11 mouse cellular contexts compared by ENCODE assay signal in genomic region chr11:101360651-101361113, GRCm38 (mm10). TPM values are rescaled to one million over a fixed set of nuclear protein-coding genes. Genes with fewer than 3 reads are reported as not detected.
DNase-seq lines count a peak whose midpoint lies in the region; ATAC-seq and TF ChIP-seq lines count a peak whose summit lies in the region.
"Had no signal": no experiment of that assay in that cellular context is flagged by ENCODE, and none has a peak within 500 bp of the region (broad histone marks: within the 10 kb centered on the region; RNA-seq: fewer than 3 reads in every experiment).

No protein-coding gene starts in this region.

- H3K27me3 ChIP-seq in intestine, embryonic 15.5 days (replicated peaks), result no peaks in the 10 kb centered on the region
- H3K27me3 ChIP-seq in intestine, embryonic 16.5 days (replicated peaks; ENCODE audit: control insufficient read depth, insufficient read depth, low read length), result no peaks in the 10 kb centered on the region
- no peaks in the 10 kb centered on the region for H3K27me3 ChIP-seq in heart, adult 2 months (ENCODE audit: control insufficient read depth, insufficient read depth, low read length)
- H3K27me3 ChIP-seq in intestine, postnatal 0 days (replicated peaks; ENCODE audit: control insufficient read depth, insufficient read depth, low read length), result no peaks in the 10 kb centered on the region

- peaks cover 13% of the 10 kb centered on the region; the same call in 1 of the 2 replicates for H3K4me1 ChIP-seq in intestine, embryonic 15.5 days (replicated peaks)
- H3K4me1 ChIP-seq in intestine, embryonic 16.5 days (ENCODE audit: control insufficient read depth, insufficient read depth, low read length), result peaks cover 22% of the 10 kb centered on the region
- peaks cover 11% of the 10 kb centered on the region for H3K4me1 ChIP-seq in heart, adult 2 months (ENCODE audit: control insufficient read depth, insufficient read depth, low read length)
- peaks cover 6% of the 10 kb centered on the region; the same call in 1 of the 2 replicates for H3K4me1 ChIP-seq in intestine, postnatal 0 days (replicated peaks; ENCODE audit: control insufficient read depth, insufficient read depth, low read length)

- H3K27ac ChIP-seq in intestine, embryonic 15.5 days, result 0 out of 2 replicates have a peak overlapping the region, but pooled peaks have one; percentile 0
- H3K27ac ChIP-seq in intestine, embryonic 16.5 days (ENCODE audit: low read length), result no peak overlapping the region
- H3K27ac ChIP-seq in heart, adult 2 months, result peak overlapping the region; percentile 75
- H3K27ac ChIP-seq in intestine, postnatal 0 days (ENCODE audit: low read depth, low read length), result peak overlapping the region; percentile 88

- no peaks in the 10 kb centered on the region for H3K9me3 ChIP-seq in intestine, embryonic 15.5 days
- H3K9me3 ChIP-seq in intestine, embryonic 16.5 days (ENCODE audit: control insufficient read depth, low read length), result no peaks in the 10 kb centered on the region
- no peaks in the 10 kb centered on the region for H3K9me3 ChIP-seq in intestine, postnatal 0 days (ENCODE audit: control insufficient read depth)

- TF ChIP-seq CTCF in heart, adult 2 months (IDR thresholded peaks at IDR 0.05), result no peak
- TF ChIP-seq CTCF in intestine, postnatal 0 days (IDR thresholded peaks at IDR 0.05; ENCODE audit: low read depth), result no peak

- TF ChIP-seq POLR2A in heart, adult 2 months (IDR thresholded peaks at IDR 0.05; ENCODE audit: insufficient read depth, low read depth, low read length), result no peak

- H3K36me3 ChIP-seq in intestine, embryonic 15.5 days, result no peaks in the 10 kb centered on the region
- H3K36me3 ChIP-seq in intestine, embryonic 16.5 days (ENCODE audit: control insufficient read depth, insufficient read depth, low read length), result no peaks in the 10 kb centered on the region
- no peaks in the 10 kb centered on the region for H3K36me3 ChIP-seq in heart, adult 2 months (ENCODE audit: control insufficient read depth, insufficient read depth, low read length)
- H3K36me3 ChIP-seq in intestine, postnatal 0 days (ENCODE audit: control insufficient read depth, insufficient read depth), result no peaks in the 10 kb centered on the region

- H3K9ac ChIP-seq in intestine, embryonic 15.5 days, result no peak overlapping the region
- no peak overlapping the region for H3K9ac ChIP-seq in intestine, embryonic 16.5 days (ENCODE audit: low read depth, low read length)
- H3K9ac ChIP-seq in heart, adult 2 months (ENCODE audit: low read depth, low read length), result no peak overlapping the region
- no peak overlapping the region for H3K9ac ChIP-seq in intestine, postnatal 0 days (ENCODE audit: low read depth, low read length)

- H3K79me2 ChIP-seq in heart, adult 2 months (replicated peaks; ENCODE audit: control insufficient read depth, insufficient read depth, low read length), result no peaks in the 10 kb centered on the region

- TF ChIP-seq EP300 in heart, adult 2 months (IDR thresholded peaks at IDR 0.05; ENCODE audit: insufficient read depth, low read depth, low read length), result 0 out of 2 replicates have a peak, but pooled peaks have one; percentile 21

- H3K4me3 ChIP-seq in intestine, embryonic 15.5 days (replicated peaks), result no peak overlapping the region
- no peak overlapping the region for H3K4me3 ChIP-seq in intestine, embryonic 16.5 days (ENCODE audit: low read length)
- no peak overlapping the region for H3K4me3 ChIP-seq in heart, adult 2 months
- no peak overlapping the region for H3K4me3 ChIP-seq in intestine, postnatal 0 days (ENCODE audit: low read depth, low read length)

- H3K4me2 ChIP-seq in intestine, embryonic 15.5 days (replicated peaks), result no peak overlapping the region
- no peak overlapping the region for H3K4me2 ChIP-seq in intestine, embryonic 16.5 days (ENCODE audit: low read depth, low read length)
- H3K4me2 ChIP-seq in intestine, postnatal 0 days (replicated peaks; ENCODE audit: low read depth), result no peak overlapping the region

- no peak for ATAC-seq in intestine, embryonic 15.5 days
- no peak for ATAC-seq in intestine, embryonic 16.5 days
- no peak for ATAC-seq in intestine, postnatal 0 days

- intact Hi-C loops in heart, adult 2 months (cut with DNase I), result loop anchor here (1.0 kb wide), 1 partner anchor 30 kb away; the partner anchor contains the start of gene Aoc3

- DNase-seq in heart, adult 2 months, result peak in 1 of 2 experiments; percentile 23
- DNase-seq in naive thymus-derived CD4-positive, alpha-beta T cell, adult 2 months (ENCODE audit: low read depth), result peak; percentile 14
- DNase-seq in cerebellum, adult 9-10 months, result no peak
- no peak for DNase-seq in cerebellum, adult 8-10 months
- no peak for DNase-seq in cerebellum, adult 9-11 months
- DNase-seq: cerebellum, postnatal 14 days had no signal

- WGBS in intestine, embryonic 15.5 days, result 39% methylated on average over 3 of the region's 3 CpGs
- WGBS in intestine, embryonic 16.5 days, result 44% methylated on average over 3 of the region's 3 CpGs
- 21% methylated on average over 3 of the region's 3 CpGs for WGBS in heart, adult 2 months
- WGBS in intestine, postnatal 0 days, result 31% methylated on average over 3 of the region's 3 CpGs

RNA-seq across cellular contexts. Expression of gene G6pc, which starts 6.7 kb away (rescaled TPM):
- 0.30 and 0.39 TPM in 2 replicates for polyA plus RNA-seq in intestine, embryonic 15.5 days (2015; fragmentation: Nextera tagmentation; extraction: Ambion mirVana)
- 1.2 and 1.9 TPM in 2 replicates for polyA plus RNA-seq in intestine, embryonic 16.5 days (2015; fragmentation: Nextera tagmentation; extraction: Ambion mirVana)
- total RNA-seq in heart, adult 2 months (2021), result not detected
- 0.15 TPM in 1 of 2 replicates, not detected in the other for polyA plus RNA-seq in heart, adult 2 months (2012; rRNA removed)
- 54.3 and 63.3 TPM in 2 replicates for polyA plus RNA-seq in intestine, postnatal 0 days (2015; fragmentation: Nextera tagmentation; extraction: Ambion mirVana)
- total RNA-seq: heart, postnatal 14 days had no signal
- polyA plus RNA-seq: neural tube, embryonic 14.5 days had no signal

RNA-seq across cellular contexts. Expression of gene Aoc3, which starts 30.3 kb away (rescaled TPM):
- 2.1 and 2.7 TPM in 2 replicates for polyA plus RNA-seq in intestine, embryonic 15.5 days (2015; fragmentation: Nextera tagmentation; extraction: Ambion mirVana)
- polyA plus RNA-seq in intestine, embryonic 16.5 days (2015; fragmentation: Nextera tagmentation; extraction: Ambion mirVana), result 2.4 and 2.7 TPM in 2 replicates
- 10 to 100 TPM; 11.5 to 13.3 TPM for total RNA-seq in heart, adult 2 months (2021)
- 21.8 and 22.0 TPM in 2 replicates for polyA plus RNA-seq in heart, adult 2 months (2012; rRNA removed)
- 3.7 and 4.4 TPM in 2 replicates for polyA plus RNA-seq in intestine, postnatal 0 days (2015; fragmentation: Nextera tagmentation; extraction: Ambion mirVana)
- polyA plus RNA-seq: neural tube, embryonic 14.5 days had no signal

RNA-seq across cellular contexts. Expression of gene Aoc2, which starts 35.8 kb away (rescaled TPM):
- polyA plus RNA-seq in intestine, embryonic 15.5 days (2015; fragmentation: Nextera tagmentation; extraction: Ambion mirVana), result 1.2 and 1.3 TPM in 2 replicates
- 0.86 and 0.88 TPM in 2 replicates for polyA plus RNA-seq in intestine, embryonic 16.5 days (2015; fragmentation: Nextera tagmentation; extraction: Ambion mirVana)
- 1 to 10 TPM; 1.6 to 2.2 TPM for total RNA-seq in heart, adult 2 months (2021)
- polyA plus RNA-seq in heart, adult 2 months (2012; rRNA removed), result 1.9 and 2.3 TPM in 2 replicates
- polyA plus RNA-seq in intestine, postnatal 0 days (2015; fragmentation: Nextera tagmentation; extraction: Ambion mirVana), result 0.34 and 0.41 TPM in 2 replicates

RNA-seq across cellular contexts. Expression of gene Psme3, which starts 44.7 kb away (rescaled TPM):
- polyA plus RNA-seq in intestine, embryonic 15.5 days (2015; fragmentation: Nextera tagmentation; extraction: Ambion mirVana), result 137 and 147 TPM in 2 replicates
- polyA plus RNA-seq in intestine, embryonic 16.5 days (2015; fragmentation: Nextera tagmentation; extraction: Ambion mirVana), result 119 and 125 TPM in 2 replicates
- 100 to 1,000 TPM in 1 of 2 experiments, 10 to 100 TPM in 1; 81.9 to 112 TPM for total RNA-seq in heart, adult 2 months (2021)
- polyA plus RNA-seq in heart, adult 2 months (2012; rRNA removed), result 55.5 and 69.1 TPM in 2 replicates
- polyA plus RNA-seq in intestine, postnatal 0 days (2015; fragmentation: Nextera tagmentation; extraction: Ambion mirVana), result 59.5 and 60.2 TPM in 2 replicates

RNA-seq across cellular contexts. Expression of gene Aarsd1, which starts 56.7 kb away (rescaled TPM):
- 60.1 and 63.3 TPM in 2 replicates for polyA plus RNA-seq in intestine, embryonic 15.5 days (2015; fragmentation: Nextera tagmentation; extraction: Ambion mirVana)
- 53.6 and 64.0 TPM in 2 replicates for polyA plus RNA-seq in intestine, embryonic 16.5 days (2015; fragmentation: Nextera tagmentation; extraction: Ambion mirVana)
- total RNA-seq in heart, adult 2 months (2021), result 10 to 100 TPM; 19.5 to 23.4 TPM
- polyA plus RNA-seq in heart, adult 2 months (2012; rRNA removed), result 23.0 and 28.0 TPM in 2 replicates
- polyA plus RNA-seq in intestine, postnatal 0 days (2015; fragmentation: Nextera tagmentation; extraction: Ambion mirVana), result 27.0 and 28.9 TPM in 2 replicates

Comparison
In these comparisons a context has a peak if more than half of its experiments do, and no peak if none do; other contexts are left out.
1. RNA of gene G6pc, which starts 6.7 kb away (polyA plus RNA-seq): 54.3 to 63.3 TPM in intestine, postnatal 0 days; 1.2 to 1.9 TPM in intestine, embryonic 16.5 days, 0.30 to 0.39 TPM in intestine, embryonic 15.5 days and 0.15 TPM in heart, adult 2 months; every median in the first group is over 10 times any median in the second.